Mouse (Mus musculus) midbrain, embryonic 12.5 days (tissue): ENCODE data around the gene Clnk. TPM values are rescaled to one million over a fixed set of nuclear protein-coding genes. Genes with fewer than 3 reads are reported as not detected.

Experiments used
- ATAC-seq: fragments of 200-750 bp; cut with Nextera tagmentation; 2 replicates; pipeline ENCODE4 v1.8.0; 2017; ENCODE audit warnings: low read depth, moderate TSS enrichment, moderate library complexity; ENCODE audit not compliant: low FRiP score
- H3K27ac ChIP-seq: fragments of 300-500 bp; sonication (generic); replicated peaks from 2 replicates; pipeline ENCODE4 v1.5.1; 2016; ENCODE audit warnings: mild to moderate bottlenecking
- H3K27me3 ChIP-seq: fragments of 300-500 bp; sonication (generic); 2 replicates; pipeline ENCODE4 v1.6.1; 2016; ENCODE audit warnings: mild to moderate bottlenecking
- H3K36me3 ChIP-seq: fragments of 300-500 bp; sonication (generic); 2 replicates; pipeline ENCODE4 v1.6.1; 2016
- H3K4me1 ChIP-seq: fragments of 300-500 bp; sonication (generic); 2 replicates; pipeline ENCODE4 v1.6.1; 2016
- H3K4me2 ChIP-seq: fragments of 300-500 bp; sonication (generic); replicated peaks from 2 replicates; pipeline ENCODE4 v1.6.1; 2016; ENCODE audit warnings: mild to moderate bottlenecking, moderate library complexity
- H3K4me3 ChIP-seq: fragments of 300-500 bp; sonication (generic); 2 replicates; pipeline ENCODE4 v1.5.1; 2016; ENCODE audit warnings: mild to moderate bottlenecking
- H3K9ac ChIP-seq: fragments of 300-500 bp; sonication (generic); replicated peaks from 2 replicates; pipeline ENCODE4 v1.6.1; 2016; ENCODE audit warnings: mild to moderate bottlenecking, moderate library complexity
- H3K9me3 ChIP-seq: fragments of 300-500 bp; sonication (generic); 2 replicates; pipeline ENCODE4 v1.6.1; 2016; ENCODE audit warnings: mild to moderate bottlenecking
- WGBS: fragments of 180-500 bp; shearing (Covaris S2); methylation state at CpG from one replicate; pipeline ENCODE4 v1.1.7; 2016; 5-methylcytosine and 5-hydroxymethylcytosine counted together
- polyA plus RNA-seq: library from polyadenylated mRNA; unstranded; fragments of >200 nt; fragmentation: Nextera tagmentation; extraction: Ambion mirVana; gene quantifications from 2 replicates; pipeline ENCODE4 v1.2.1, GENCODE M21; 2016

Clnk gene
- polyA plus RNA-seq, 1 experiment from 2014 or later = 0.20 TPM

DNA sequence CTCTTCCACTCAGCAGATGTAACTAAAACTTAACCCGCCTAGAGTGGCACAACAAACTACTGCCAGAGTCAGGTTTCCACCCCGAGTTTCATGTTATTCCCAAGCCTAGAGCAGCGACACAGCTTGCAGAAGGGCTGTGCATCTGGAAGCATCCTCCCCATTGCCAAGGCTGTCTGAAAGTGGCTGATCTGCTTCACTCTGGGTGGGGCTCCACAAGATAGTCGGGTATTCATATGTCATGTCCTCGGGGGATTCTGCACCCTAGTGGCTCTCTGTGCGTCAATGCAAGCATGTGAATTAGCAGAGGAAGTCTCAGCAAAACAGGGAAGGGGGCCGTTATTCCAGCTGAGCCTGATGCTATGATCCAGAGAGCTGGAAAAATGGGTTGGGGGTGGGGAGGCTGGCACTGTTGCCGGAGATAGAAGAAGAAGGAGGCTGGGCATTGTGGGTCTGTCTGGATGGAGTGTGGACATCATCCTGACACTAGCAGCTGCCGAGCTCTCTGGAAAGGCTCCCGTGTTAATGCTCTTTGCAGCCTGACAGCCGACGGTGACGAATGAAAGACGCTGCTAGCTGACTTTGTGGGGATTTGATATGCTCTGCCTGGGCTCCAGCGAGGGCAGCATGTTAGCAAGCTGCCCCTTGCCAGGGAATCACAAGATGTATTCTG lies 88.6 kb downstream of the Clnk start:
- WGBS = 36% methylated on average over 15 of the region's 15 CpGs
- Histone ChIP-seq H3K27ac (no peak overlapping the region), H3K4me1 (peaks cover 11% of the 10 kb centered on the region), H3K9ac (no peak overlapping the region; the same call in 1 of the 2 replicates), H3K9me3 (no peaks in the 10 kb centered on the region), H3K4me2 (peak overlapping the region; percentile 32), H3K27me3 (no peaks in the 10 kb centered on the region), H3K36me3 (no peaks in the 10 kb centered on the region), H3K4me3 (no peak overlapping the region)
- ATAC-seq = peak; percentile 71

DNA sequence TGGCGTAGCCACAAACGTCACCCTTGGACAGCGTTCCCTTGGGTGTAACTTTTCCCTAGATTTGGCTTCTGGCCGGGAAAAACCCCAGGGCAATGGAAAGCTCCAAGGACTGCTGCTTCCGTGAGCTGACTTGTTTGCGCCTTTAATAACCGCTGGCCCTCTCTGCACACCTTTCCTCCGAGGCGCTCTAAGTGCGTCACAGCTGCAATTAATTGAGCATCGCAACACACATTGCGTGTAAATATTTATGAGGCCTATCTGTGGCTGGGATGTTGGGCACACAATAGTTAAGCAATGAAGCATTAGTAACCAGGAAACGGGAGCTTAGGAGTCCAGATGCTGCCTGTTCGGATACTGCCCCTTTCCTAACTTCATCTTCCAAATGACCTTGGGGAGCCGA lies 90.5 kb downstream of the Clnk start:
- no peaks in the 10 kb centered on the region for H3K27me3 ChIP-seq
- no peak overlapping the region for H3K27ac ChIP-seq
- 64% methylated on average over 15 of the region's 15 CpGs for WGBS
- H3K36me3 ChIP-seq = no peaks in the 10 kb centered on the region
- H3K9ac ChIP-seq = no peak overlapping the region
- H3K9me3 ChIP-seq = no peaks in the 10 kb centered on the region
- 0 out of 2 replicates have a peak, but pooled peaks have one; percentile 17 for ATAC-seq
- no peak overlapping the region for H3K4me2 ChIP-seq
- no peak overlapping the region for H3K4me3 ChIP-seq
- H3K4me1 ChIP-seq = peaks cover 11% of the 10 kb centered on the region

DNA sequence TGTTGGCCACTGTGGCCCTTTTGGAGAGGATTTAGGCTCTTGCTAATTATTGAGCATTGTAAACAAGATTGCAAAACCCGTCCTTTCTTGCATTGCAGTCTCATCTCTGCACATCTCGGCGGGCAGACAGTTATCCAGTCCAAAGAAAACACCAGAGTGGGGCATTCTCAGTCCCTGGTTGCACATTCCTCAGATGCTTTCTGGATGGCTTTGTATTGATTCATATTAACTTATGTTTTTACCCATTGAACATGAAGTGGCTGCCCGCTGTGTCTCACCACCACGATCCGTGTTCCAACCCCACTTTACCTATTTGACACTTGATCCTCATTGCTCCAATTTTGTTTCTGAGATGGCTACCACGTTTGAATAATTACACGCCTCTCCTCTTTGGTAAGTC lies 90.9 kb downstream of the Clnk start:
- Histone ChIP-seq H3K4me1 (peaks cover 11% of the 10 kb centered on the region), H3K4me2 (no peak overlapping the region), H3K27ac (no peak overlapping the region), H3K4me3 (no peak overlapping the region), H3K9ac (no peak overlapping the region), H3K36me3 (no peaks in the 10 kb centered on the region), H3K27me3 (peaks cover 3% of the 10 kb centered on the region; the same call in 1 of the 2 replicates), H3K9me3 (no peaks in the 10 kb centered on the region)
- 76% methylated on average over 8 of the region's 8 CpGs for WGBS
- ATAC-seq = no peak

DNA sequence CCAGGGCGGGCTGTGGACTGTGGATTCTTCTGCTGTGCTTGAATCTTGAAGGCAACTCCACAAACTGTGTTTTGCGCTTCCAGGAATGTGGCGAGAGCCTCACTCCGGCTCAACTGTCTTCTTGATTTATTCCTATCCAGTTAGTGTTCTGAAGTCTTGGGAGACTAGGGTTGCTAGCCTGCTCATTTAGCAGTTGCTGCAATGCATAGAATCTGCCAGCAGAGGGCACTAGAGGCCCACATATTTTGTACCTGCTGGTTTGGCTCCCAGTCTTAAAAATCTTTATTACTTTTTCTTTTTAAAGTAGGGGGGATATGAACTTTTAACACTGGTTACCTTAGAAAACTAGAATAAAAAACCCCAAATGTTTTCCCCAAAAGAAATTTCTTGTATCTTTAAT lies 94.8 kb downstream of the Clnk start:
- no peak overlapping the region for H3K4me3 ChIP-seq
- no peak overlapping the region for H3K9ac ChIP-seq
- H3K4me2 ChIP-seq = no peak overlapping the region
- H3K36me3 ChIP-seq = no peaks in the 10 kb centered on the region
- WGBS = 41% methylated on average over 4 of the region's 4 CpGs
- no peak overlapping the region for H3K27ac ChIP-seq
- ATAC-seq = no peak
- peaks cover 5% of the 10 kb centered on the region; the same call in 1 of the 2 replicates for H3K27me3 ChIP-seq
- H3K4me1 ChIP-seq = 0 out of 2 replicates have a peak, but pooled peaks cover 2% of the 10 kb centered on the region
- no peaks in the 10 kb centered on the region for H3K9me3 ChIP-seq

DNA sequence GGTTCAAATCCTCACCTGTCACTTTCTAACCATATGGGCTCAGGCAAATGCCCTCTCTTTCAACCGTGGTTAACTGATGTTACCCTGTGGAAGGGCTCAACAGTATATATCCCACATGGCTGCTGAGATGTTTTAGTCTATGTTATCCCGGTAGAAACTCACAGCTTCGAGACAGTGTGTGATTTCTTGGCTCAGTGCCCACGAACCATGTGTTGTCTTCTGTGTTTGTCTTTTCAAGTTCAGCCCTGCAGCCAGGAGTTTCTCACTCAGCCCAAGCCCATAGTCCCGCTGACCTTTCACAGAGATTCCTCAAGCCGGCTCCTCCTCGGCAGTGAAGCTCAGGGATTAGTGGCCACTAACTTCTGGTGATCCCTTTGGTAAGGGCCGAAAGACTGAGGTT lies 96.0 kb downstream of the Clnk start:
- Histone ChIP-seq H3K4me1 (no peaks in the 10 kb centered on the region), H3K4me3 (no peak overlapping the region), H3K9me3 (no peaks in the 10 kb centered on the region), H3K9ac (no peak overlapping the region), H3K4me2 (no peak overlapping the region), H3K27ac (no peak overlapping the region), H3K36me3 (no peaks in the 10 kb centered on the region), H3K27me3 (peaks cover 5% of the 10 kb centered on the region; the same call in 1 of the 2 replicates)
- 53% methylated on average over 8 of the region's 8 CpGs for WGBS
- ATAC-seq = no peak

DNA sequence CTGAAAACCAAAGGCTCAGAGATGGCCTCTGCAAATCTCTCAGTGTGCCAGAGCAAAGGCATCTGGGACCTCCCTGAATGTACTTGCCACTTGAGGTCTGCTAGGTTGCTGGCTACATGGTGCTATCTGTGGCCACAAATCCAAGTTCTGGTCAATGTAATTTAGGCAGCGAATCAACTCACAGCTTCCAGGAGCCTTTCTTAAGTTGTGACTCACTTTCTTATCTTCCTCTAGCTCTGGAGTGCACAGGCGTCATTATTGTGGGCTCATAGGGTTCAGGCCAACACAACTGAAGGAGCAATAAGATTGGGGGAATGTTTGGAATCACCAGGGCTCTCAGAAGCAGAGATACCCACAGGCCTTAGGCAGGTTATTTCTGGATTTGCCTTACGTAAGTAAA lies 96.6 kb downstream of the Clnk start:
- no peak overlapping the region for H3K4me3 ChIP-seq
- 91% methylated on average over 3 of the region's 3 CpGs for WGBS
- peaks cover 5% of the 10 kb centered on the region; the same call in 1 of the 2 replicates for H3K27me3 ChIP-seq
- H3K9me3 ChIP-seq = no peaks in the 10 kb centered on the region
- ATAC-seq = no peak
- no peak overlapping the region for H3K9ac ChIP-seq
- H3K27ac ChIP-seq = no peak overlapping the region
- H3K36me3 ChIP-seq = no peaks in the 10 kb centered on the region
- no peaks in the 10 kb centered on the region for H3K4me1 ChIP-seq
- no peak overlapping the region for H3K4me2 ChIP-seq

DNA sequence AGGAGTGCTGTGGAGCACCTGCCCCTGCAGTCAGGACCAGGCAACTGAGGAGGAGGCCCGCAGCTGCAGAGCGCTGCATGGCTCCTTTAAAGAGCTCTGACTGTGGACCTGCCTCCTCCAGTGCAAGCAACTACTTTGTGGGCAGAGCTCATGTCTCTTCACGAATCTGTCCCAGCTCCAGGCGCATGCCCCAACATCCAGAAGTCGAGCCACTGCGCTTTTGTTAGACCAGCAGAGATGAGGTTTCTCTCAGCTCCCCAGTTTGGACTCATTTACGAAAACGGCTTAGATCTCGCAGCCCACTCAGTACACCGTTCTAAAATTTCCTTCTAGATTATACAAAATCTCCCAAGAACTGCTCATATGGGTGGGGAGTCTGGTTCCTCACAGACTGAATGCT lies 101.1 kb downstream of the Clnk start:
- no peak overlapping the region for H3K27ac ChIP-seq
- H3K4me3 ChIP-seq = no peak overlapping the region
- H3K4me1 ChIP-seq = no peaks in the 10 kb centered on the region
- no peak for ATAC-seq
- H3K36me3 ChIP-seq = no peaks in the 10 kb centered on the region
- no peak overlapping the region for H3K4me2 ChIP-seq
- H3K9ac ChIP-seq = no peak overlapping the region
- H3K27me3 ChIP-seq = no peaks in the 10 kb centered on the region
- H3K9me3 ChIP-seq = no peaks in the 10 kb centered on the region
- 71% methylated on average over 10 of the region's 10 CpGs for WGBS

DNA sequence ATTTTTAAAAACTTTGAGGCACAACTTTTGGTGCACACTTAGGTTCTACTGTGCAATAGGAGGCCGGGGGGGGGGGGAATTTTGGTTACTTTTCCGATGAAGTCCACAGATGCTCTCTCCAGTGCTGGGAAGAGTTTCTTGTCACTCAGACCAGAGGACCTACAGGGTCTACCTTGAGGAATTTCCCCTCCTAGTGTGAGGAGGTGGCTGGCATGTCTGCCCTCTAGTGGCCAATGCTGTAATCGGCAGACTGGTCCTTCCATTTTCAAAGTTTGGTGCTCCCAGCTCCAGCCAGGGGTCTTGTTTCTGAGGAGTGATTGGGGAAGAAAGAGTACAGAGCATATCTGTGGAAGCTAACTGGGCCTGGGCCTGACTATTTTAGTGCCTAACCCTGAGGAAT lies 121.7 kb downstream of the Clnk start:
- Histone ChIP-seq H3K4me1 (no peaks in the 10 kb centered on the region), H3K27me3 (no peaks in the 10 kb centered on the region), H3K36me3 (no peaks in the 10 kb centered on the region), H3K4me3 (no peak overlapping the region), H3K9me3 (no peaks in the 10 kb centered on the region), H3K9ac (no peak overlapping the region), H3K27ac (no peak overlapping the region), H3K4me2 (no peak overlapping the region)
- ATAC-seq = no peak
- 26% methylated on average over 3 of the region's 3 CpGs for WGBS

DNA sequence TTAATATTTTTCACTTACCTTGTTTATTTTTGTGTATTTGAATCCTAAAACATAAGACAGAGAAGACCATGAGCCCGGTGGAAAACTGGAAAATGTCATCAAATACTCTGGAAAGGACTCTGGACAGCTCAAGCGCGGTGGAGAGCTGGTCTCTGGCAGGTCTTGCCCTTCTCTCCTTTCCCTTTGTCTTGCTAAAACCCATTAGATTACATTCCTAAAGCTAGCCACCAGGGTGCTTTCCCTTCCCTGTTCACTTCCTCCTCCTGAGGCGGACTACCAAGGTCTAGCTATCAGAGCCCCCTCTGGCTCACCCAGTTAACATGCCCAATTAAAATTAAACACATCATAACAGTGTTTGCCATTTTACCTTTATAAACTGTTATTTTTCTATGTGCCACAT lies 123.9 kb downstream of the Clnk start:
- no peak overlapping the region for H3K9ac ChIP-seq
- H3K36me3 ChIP-seq = no peaks in the 10 kb centered on the region
- 11% methylated on average over 4 of the region's 4 CpGs for WGBS
- no peak for ATAC-seq
- H3K27me3 ChIP-seq = no peaks in the 10 kb centered on the region
- H3K27ac ChIP-seq = no peak overlapping the region
- H3K4me1 ChIP-seq = no peaks in the 10 kb centered on the region
- H3K9me3 ChIP-seq = no peaks in the 10 kb centered on the region
- no peak overlapping the region for H3K4me3 ChIP-seq
- no peak overlapping the region for H3K4me2 ChIP-seq

DNA sequence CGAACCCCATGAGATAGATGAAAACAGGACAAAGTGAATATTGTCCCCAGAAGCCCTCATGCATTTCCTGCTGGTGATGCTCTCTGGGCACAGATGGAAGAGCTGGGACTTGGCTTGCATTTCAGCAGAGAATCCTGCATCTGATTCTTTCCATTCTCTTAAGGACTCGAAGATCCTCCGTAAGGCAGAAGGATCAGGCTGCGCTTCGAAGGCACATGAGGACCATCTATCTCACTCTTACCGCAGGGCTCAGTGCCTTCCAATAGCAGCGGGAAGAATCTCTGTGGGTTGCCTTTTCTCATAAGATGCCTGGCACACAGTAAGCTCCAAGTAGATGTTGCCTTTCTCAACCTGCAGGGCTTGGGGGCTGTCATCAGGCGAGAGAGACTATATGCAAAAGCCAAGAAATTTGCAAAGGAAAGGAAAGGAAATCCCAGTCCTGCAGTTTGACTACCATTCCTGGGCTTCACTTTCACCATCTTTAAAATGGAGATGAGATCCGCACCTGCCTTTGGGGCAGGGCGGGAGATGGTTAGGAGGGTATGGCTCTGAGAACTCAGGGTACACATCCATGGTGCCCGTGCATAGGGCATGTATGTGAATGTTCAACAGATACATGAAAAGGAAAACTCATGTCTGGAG lies 167.6 kb downstream of the Clnk start:
- Histone ChIP-seq H3K27me3 (no peaks in the 10 kb centered on the region), H3K4me1 (no peaks in the 10 kb centered on the region), H3K36me3 (no peaks in the 10 kb centered on the region), H3K4me3 (no peak overlapping the region), H3K9me3 (no peaks in the 10 kb centered on the region), H3K9ac (no peak overlapping the region), H3K27ac (no peak overlapping the region), H3K4me2 (no peak overlapping the region)
- 72% methylated on average over 11 of the region's 11 CpGs for WGBS
- no peak for ATAC-seq

DNA sequence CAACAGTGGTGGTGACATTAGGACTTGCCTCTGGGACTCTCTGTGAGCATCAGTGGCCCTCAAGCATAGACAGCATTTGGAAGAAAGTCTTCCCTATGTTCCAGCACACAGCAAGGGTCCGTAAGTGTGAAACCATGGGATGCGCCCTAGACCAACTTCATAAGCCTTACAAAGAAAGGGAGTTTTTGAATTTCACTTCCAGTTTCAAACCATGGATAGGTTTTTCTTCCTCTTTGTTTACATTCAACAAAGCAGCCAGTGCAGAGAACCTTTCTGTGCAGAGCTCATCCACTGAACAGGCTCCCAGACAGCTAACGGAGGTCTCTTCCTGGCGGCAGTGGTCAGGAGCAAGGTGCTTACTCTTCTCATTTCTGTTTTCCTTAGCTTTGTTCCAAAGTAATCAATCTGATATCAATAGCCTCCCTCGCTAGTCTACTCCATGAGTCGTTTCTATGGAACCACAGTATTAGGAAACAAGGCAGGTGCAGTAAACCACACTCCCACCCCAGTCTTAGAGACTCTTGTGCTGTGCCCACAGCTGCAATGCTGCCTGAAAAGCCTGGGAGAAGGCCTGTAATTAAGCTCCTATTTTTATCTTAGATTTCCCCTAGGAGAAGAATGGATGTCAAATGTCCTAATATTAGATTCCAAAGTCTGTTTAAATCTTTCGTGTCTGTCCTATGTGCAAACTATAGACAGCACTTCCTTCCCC lies 169.1 kb downstream of the Clnk start:
- H3K36me3 ChIP-seq = no peaks in the 10 kb centered on the region
- ATAC-seq = no peak
- H3K4me1 ChIP-seq = no peaks in the 10 kb centered on the region
- H3K4me3 ChIP-seq = no peak overlapping the region
- no peak overlapping the region for H3K4me2 ChIP-seq
- H3K9ac ChIP-seq = no peak overlapping the region
- no peak overlapping the region for H3K27ac ChIP-seq
- H3K9me3 ChIP-seq = no peaks in the 10 kb centered on the region
- no peaks in the 10 kb centered on the region for H3K27me3 ChIP-seq
- WGBS = 87% methylated on average over 7 of the region's 7 CpGs

DNA sequence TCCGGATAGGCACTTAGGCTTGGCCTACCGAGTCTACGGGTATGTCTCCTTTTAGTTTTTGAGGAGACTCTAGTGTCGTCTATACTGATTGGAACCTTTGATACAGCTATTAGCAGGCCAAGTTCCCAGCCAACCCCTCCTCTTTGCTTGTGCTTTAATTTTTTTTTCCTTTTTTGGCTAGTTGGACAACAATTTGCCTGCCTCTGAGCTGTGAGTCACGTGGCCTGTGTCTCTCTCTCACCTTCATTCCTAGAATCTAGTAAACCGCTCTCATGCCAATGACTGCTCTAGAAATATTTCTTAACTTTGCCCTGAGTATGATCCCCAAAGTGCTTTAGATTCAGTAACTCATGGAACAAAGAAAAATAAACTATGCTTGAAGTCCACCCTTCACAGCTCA lies 173.7 kb downstream of the Clnk start:
- Histone ChIP-seq H3K9me3 (no peaks in the 10 kb centered on the region), H3K27me3 (no peaks in the 10 kb centered on the region), H3K4me3 (no peak overlapping the region), H3K4me2 (no peak overlapping the region), H3K9ac (no peak overlapping the region), H3K4me1 (no peaks in the 10 kb centered on the region), H3K36me3 (no peaks in the 10 kb centered on the region), H3K27ac (no peak overlapping the region)
- no peak for ATAC-seq
- 83% methylated on average over 6 of the region's 6 CpGs for WGBS
